Mouse (Mus musculus) limb, embryonic 13.5 days (tissue): ENCODE measurements at regions not wholly inside any gene's neighbourhood (a gene's known extent, or its start where the extent isn't known, plus 50 kb on each side); places are given as distances from the start of the nearest gene placed in this dataset.

Experiments
- ATAC-seq: fragments of 200-750 bp; cut with Nextera tagmentation; 2 replicates; pipeline ENCODE4 v1.8.0; 2017; ENCODE audit warnings: low read depth, moderate number of reproducible peaks, moderate TSS enrichment; ENCODE audit not compliant: low FRiP score
- H3K27ac ChIP-seq: fragments of 300-500 bp; sonication (generic); 2 replicates; pipeline ENCODE4 v1.5.1; 2015; ENCODE audit warnings: inconsistent platforms, mild to moderate bottlenecking, moderate library complexity
- H3K27me3 ChIP-seq: fragments of 300-500 bp; sonication (generic); 2 replicates; pipeline ENCODE4 v1.6.1; 2015; ENCODE audit warnings: mild to moderate bottlenecking, inconsistent platforms
- H3K36me3 ChIP-seq: fragments of 300-500 bp; sonication (generic); 2 replicates; pipeline ENCODE4 v1.6.1; 2015; ENCODE audit warnings: inconsistent platforms, mild to moderate bottlenecking, moderate library complexity
- H3K4me1 ChIP-seq: fragments of 300-500 bp; sonication (generic); 2 replicates; pipeline ENCODE4 v1.6.1; 2015; ENCODE audit warnings: inconsistent platforms
- H3K4me2 ChIP-seq: fragments of 300-500 bp; sonication (generic); replicated peaks from 2 replicates; pipeline ENCODE4 v1.6.1; 2015; ENCODE audit warnings: inconsistent platforms, mild to moderate bottlenecking, moderate library complexity
- H3K4me3 ChIP-seq: fragments of 300-500 bp; sonication (generic); 2 replicates; pipeline ENCODE4 v1.5.1; 2015; ENCODE audit warnings: moderate library complexity, mild to moderate bottlenecking, inconsistent platforms
- H3K9ac ChIP-seq: fragments of 300-500 bp; sonication (generic); 2 replicates; pipeline ENCODE4 v1.6.1; 2015; ENCODE audit warnings: mild to moderate bottlenecking, inconsistent platforms
- H3K9me3 ChIP-seq: fragments of 300-500 bp; sonication (generic); 2 replicates; pipeline ENCODE4 v1.6.1; 2016; ENCODE audit warnings: inconsistent platforms
- WGBS: fragments of 180-500 bp; shearing (Covaris S2); methylation state at CpG from one replicate; pipeline ENCODE4 v1.1.7; 2015; 5-methylcytosine and 5-hydroxymethylcytosine counted together

GRCm38 (mm10) chr10:56598191-56598590 is 221.1 kb downstream of the Gja1 start:
- no peak for ATAC-seq

GRCm38 (mm10) chr10:56599923-56600322 is 222.8 kb downstream of the Gja1 start:
- no peaks in the 10 kb centered on the region for H3K36me3 ChIP-seq
- no peak for ATAC-seq
- no peak overlapping the region for H3K27ac ChIP-seq

More at GRCm38 (mm10) chr10:56598191-56598590, 221.1 kb downstream of the Gja1 start:
- Histone ChIP-seq H3K4me3 (no peak overlapping the region), H3K9me3 (no peaks in the 10 kb centered on the region), H3K4me1 (0 out of 2 replicates have a peak, but pooled peaks cover 4% of the 10 kb centered on the region), H3K27me3 (no peaks in the 10 kb centered on the region), H3K4me2 (no peak overlapping the region), H3K9ac (no peak overlapping the region), H3K27ac (no peak overlapping the region), H3K36me3 (no peaks in the 10 kb centered on the region)
- WGBS, result 71% methylated on average over 3 of the region's 3 CpGs

GRCm38 (mm10) chr10:56611564-56612288 is 234.6 kb downstream of the Gja1 start:
- H3K4me3 ChIP-seq, result no peak overlapping the region
- WGBS, result 75% methylated on average over 8 of the region's 8 CpGs
- H3K36me3 ChIP-seq, result no peaks in the 10 kb centered on the region
- no peaks in the 10 kb centered on the region for H3K9me3 ChIP-seq
- H3K27ac ChIP-seq, result no peak overlapping the region
- no peak for ATAC-seq
- no peaks in the 10 kb centered on the region for H3K27me3 ChIP-seq
- peaks cover 14% of the 10 kb centered on the region; the same call in 1 of the 2 replicates for H3K4me1 ChIP-seq
- H3K9ac ChIP-seq, result no peak overlapping the region
- no peak overlapping the region for H3K4me2 ChIP-seq

More at GRCm38 (mm10) chr10:56599923-56600322, 222.8 kb downstream of the Gja1 start:
- 24% methylated on average over 4 of the region's 4 CpGs for WGBS
- Histone ChIP-seq H3K9ac (no peak overlapping the region), H3K4me2 (no peak overlapping the region), H3K9me3 (no peaks in the 10 kb centered on the region), H3K4me3 (no peak overlapping the region), H3K4me1 (0 out of 2 replicates have a peak, but pooled peaks cover 4% of the 10 kb centered on the region), H3K27me3 (no peaks in the 10 kb centered on the region)

GRCm38 (mm10) chr10:56642656-56643055 is 265.5 kb downstream of the Gja1 start:
- WGBS, result 82% methylated on average over 2 of the region's 2 CpGs
- no peak for ATAC-seq
- no peak overlapping the region for H3K27ac ChIP-seq
- no peak overlapping the region for H3K9ac ChIP-seq
- no peaks in the 10 kb centered on the region for H3K27me3 ChIP-seq
- H3K4me1 ChIP-seq, result peaks cover 14% of the 10 kb centered on the region
- H3K4me2 ChIP-seq, result no peak overlapping the region
- H3K4me3 ChIP-seq, result no peak overlapping the region
- no peaks in the 10 kb centered on the region for H3K9me3 ChIP-seq
- H3K36me3 ChIP-seq, result no peaks in the 10 kb centered on the region

- Histone ChIP-seq H3K9me3 (no peaks in the 10 kb centered on the region), H3K4me2 (peak overlapping the region; percentile 30), H3K4me3 (no peak overlapping the region), H3K36me3 (no peaks in the 10 kb centered on the region), H3K4me1 (peaks cover 14% of the 10 kb centered on the region), H3K27ac (peak overlapping the region; percentile 22; the same call in 1 of the 2 replicates), H3K27me3 (no peaks in the 10 kb centered on the region), H3K9ac (no peak overlapping the region)
- 37% methylated on average over 12 of the region's 12 CpGs for WGBS
- peak; percentile 84 for ATAC-seq
Measured at GRCm38 (mm10) chr10:56643376-56644135, 266.4 kb downstream of the Gja1 start.

- Histone ChIP-seq H3K9me3 (no peaks in the 10 kb centered on the region), H3K27ac (no peak overlapping the region), H3K4me2 (no peak overlapping the region), H3K4me3 (no peak overlapping the region), H3K4me1 (no peaks in the 10 kb centered on the region), H3K36me3 (no peaks in the 10 kb centered on the region), H3K27me3 (no peaks in the 10 kb centered on the region), H3K9ac (no peak overlapping the region)
- ATAC-seq, result no peak
- WGBS, result 69% methylated on average over 4 of the region's 4 CpGs
Measured at GRCm38 (mm10) chr10:56660501-56660900, 283.4 kb downstream of the Gja1 start.

- no peaks in the 10 kb centered on the region for H3K4me1 ChIP-seq
- no peaks in the 10 kb centered on the region for H3K36me3 ChIP-seq
- H3K27ac ChIP-seq, result no peak overlapping the region
- ATAC-seq, result no peak
- no peak overlapping the region for H3K4me2 ChIP-seq
- WGBS, result 60% methylated on average over 3 of the region's 3 CpGs
- no peaks in the 10 kb centered on the region for H3K27me3 ChIP-seq
- no peaks in the 10 kb centered on the region for H3K9me3 ChIP-seq
- H3K9ac ChIP-seq, result no peak overlapping the region
- no peak overlapping the region for H3K4me3 ChIP-seq
Measured at GRCm38 (mm10) chr10:56673919-56674318, 296.8 kb downstream of the Gja1 start.

GRCm38 (mm10) chr10:56682901-56683300 is 305.8 kb downstream of the Gja1 start:
- WGBS, result 89% methylated on average over 3 of the region's 3 CpGs
- H3K27ac ChIP-seq, result no peak overlapping the region
- H3K36me3 ChIP-seq, result no peaks in the 10 kb centered on the region
- no peaks in the 10 kb centered on the region for H3K9me3 ChIP-seq
- no peaks in the 10 kb centered on the region for H3K27me3 ChIP-seq
- H3K9ac ChIP-seq, result no peak overlapping the region
- no peaks in the 10 kb centered on the region for H3K4me1 ChIP-seq
- no peak overlapping the region for H3K4me2 ChIP-seq
- ATAC-seq, result no peak
- no peak overlapping the region for H3K4me3 ChIP-seq

- Histone ChIP-seq H3K36me3 (no peaks in the 10 kb centered on the region), H3K4me3 (no peak overlapping the region), H3K27ac (no peak overlapping the region), H3K4me2 (no peak overlapping the region), H3K9me3 (no peaks in the 10 kb centered on the region), H3K9ac (no peak overlapping the region), H3K4me1 (0 out of 2 replicates have a peak, but pooled peaks cover 6% of the 10 kb centered on the region), H3K27me3 (no peaks in the 10 kb centered on the region)
- 84% methylated on average over 8 of the region's 8 CpGs for whole genome bisulfite sequencing
- no peak for ATAC-seq
Measured at GRCm38 (mm10) chr10:56685655-56686250, 308.6 kb downstream of the Gja1 start.

- no peak overlapping the region for H3K27ac ChIP-seq
- WGBS, result 72% methylated on average over 2 of the region's 2 CpGs
- H3K9ac ChIP-seq, result no peak overlapping the region
- H3K4me3 ChIP-seq, result no peak overlapping the region
- no peak for ATAC-seq
- no peaks in the 10 kb centered on the region for H3K9me3 ChIP-seq
- peaks cover 18% of the 10 kb centered on the region; the same call in 1 of the 2 replicates for H3K4me1 ChIP-seq
- no peak overlapping the region for H3K4me2 ChIP-seq
- no peaks in the 10 kb centered on the region for H3K27me3 ChIP-seq
- no peaks in the 10 kb centered on the region for H3K36me3 ChIP-seq
Measured at GRCm38 (mm10) chr10:56691467-56691866, 314.3 kb downstream of the Gja1 start.

GRCm38 (mm10) chr10:56695100-56695499 is 318.0 kb downstream of the Gja1 start:
- H3K27me3 ChIP-seq, result no peaks in the 10 kb centered on the region
- no peak overlapping the region for H3K4me2 ChIP-seq
- H3K9me3 ChIP-seq, result no peaks in the 10 kb centered on the region
- WGBS, result 26% methylated on average over 3 of the region's 3 CpGs
- no peaks in the 10 kb centered on the region for H3K36me3 ChIP-seq
- H3K9ac ChIP-seq, result no peak overlapping the region
- H3K27ac ChIP-seq, result no peak overlapping the region
- H3K4me1 ChIP-seq, result peaks cover 12% of the 10 kb centered on the region; the same call in 1 of the 2 replicates
- no peak overlapping the region for H3K4me3 ChIP-seq
- no peak for ATAC-seq

- H3K9ac ChIP-seq, result no peak overlapping the region
- no peak overlapping the region for H3K4me3 ChIP-seq
- WGBS, result 55% methylated on average over 6 of the region's 6 CpGs
- H3K9me3 ChIP-seq, result no peaks in the 10 kb centered on the region
- no peaks in the 10 kb centered on the region for H3K4me1 ChIP-seq
- no peaks in the 10 kb centered on the region for H3K27me3 ChIP-seq
- no peak for ATAC-seq
- no peak overlapping the region for H3K27ac ChIP-seq
- H3K4me2 ChIP-seq, result no peak overlapping the region
- H3K36me3 ChIP-seq, result no peaks in the 10 kb centered on the region
Measured at GRCm38 (mm10) chr10:56700126-56700525, 323.0 kb downstream of the Gja1 start.
